Mouse (Mus musculus) lung, postnatal 10 days (tissue): ENCODE data around the gene Prdm16.

Experiments used
- DNase-seq: peaks from one replicate; pipeline ENCODE4 v3.0.0; 2021

Prdm16 gene

GRCm38 (mm10) chr4:154472569-154472968, 164.1 kb downstream of the Prdm16 start:
- DNase-seq = no peak

- DNase-seq = no peak
These were observed 165.1 kb downstream of the Prdm16 start for GRCm38 (mm10) chr4:154471447-154472101.

GRCm38 (mm10) chr4:154466305-154466704, 170.4 kb downstream of the Prdm16 start:
- peak; percentile 39 for DNase-seq

GRCm38 (mm10) chr4:154465123-154465522, 171.6 kb downstream of the Prdm16 start:
- no peak for DNase-seq

GRCm38 (mm10) chr4:154460021-154460420, 176.7 kb downstream of the Prdm16 start:
- DNase-seq = no peak

GRCm38 (mm10) chr4:154457756-154458155, 178.9 kb downstream of the Prdm16 start:
- no peak for DNase-seq

GRCm38 (mm10) chr4:154456265-154456822, 180.3 kb downstream of the Prdm16 start:
- no peak for DNase-seq

- DNase-seq = no peak
These were observed 186.2 kb downstream of the Prdm16 start for GRCm38 (mm10) chr4:154450441-154450840.

DNA sequence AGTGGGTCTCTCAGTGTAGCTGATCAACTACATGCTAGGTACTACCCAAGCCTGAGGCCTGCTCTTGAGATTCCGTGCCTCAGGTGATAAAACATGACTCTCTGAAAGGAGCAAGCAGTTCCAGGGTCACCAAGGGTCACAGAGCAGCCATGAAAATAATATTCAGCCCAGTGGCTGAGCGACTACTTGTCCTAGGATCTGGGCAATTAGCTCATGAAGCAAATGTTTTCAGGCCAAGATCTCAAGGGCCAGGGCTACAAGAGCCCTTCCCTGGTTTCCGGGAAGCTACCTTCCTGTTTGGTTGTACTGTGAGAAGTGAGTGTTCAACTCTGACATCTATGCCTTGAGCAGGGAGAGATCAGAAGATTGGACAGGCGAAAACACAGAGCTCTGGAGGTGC, 186.6 kb downstream of the Prdm16 start:
- no peak for DNase-seq

DNA sequence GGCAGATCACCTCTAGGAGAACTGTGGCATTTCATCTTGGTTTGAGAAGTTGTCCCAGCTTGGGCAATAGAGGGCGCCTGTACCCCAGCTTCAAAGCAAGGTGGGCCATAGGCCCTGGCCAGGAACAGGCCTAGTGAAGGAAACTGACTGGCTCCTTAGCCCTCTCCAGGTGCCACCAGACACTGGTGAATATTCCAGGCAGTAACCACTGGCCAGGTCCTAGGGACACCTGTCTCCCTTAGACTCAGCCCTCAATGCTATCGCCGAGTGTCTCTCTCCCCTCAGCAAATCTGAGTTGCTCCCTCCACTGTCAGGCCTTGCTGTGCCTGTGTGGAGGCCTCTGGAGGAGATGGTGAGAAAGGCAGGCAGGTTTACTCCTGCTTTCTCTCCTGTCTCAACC, 187.3 kb downstream of the Prdm16 start:
- DNase-seq = peak; percentile 58

- no peak for DNase-seq
These were observed 191.0 kb downstream of the Prdm16 start for GRCm38 (mm10) chr4:154445721-154446120.

DNA sequence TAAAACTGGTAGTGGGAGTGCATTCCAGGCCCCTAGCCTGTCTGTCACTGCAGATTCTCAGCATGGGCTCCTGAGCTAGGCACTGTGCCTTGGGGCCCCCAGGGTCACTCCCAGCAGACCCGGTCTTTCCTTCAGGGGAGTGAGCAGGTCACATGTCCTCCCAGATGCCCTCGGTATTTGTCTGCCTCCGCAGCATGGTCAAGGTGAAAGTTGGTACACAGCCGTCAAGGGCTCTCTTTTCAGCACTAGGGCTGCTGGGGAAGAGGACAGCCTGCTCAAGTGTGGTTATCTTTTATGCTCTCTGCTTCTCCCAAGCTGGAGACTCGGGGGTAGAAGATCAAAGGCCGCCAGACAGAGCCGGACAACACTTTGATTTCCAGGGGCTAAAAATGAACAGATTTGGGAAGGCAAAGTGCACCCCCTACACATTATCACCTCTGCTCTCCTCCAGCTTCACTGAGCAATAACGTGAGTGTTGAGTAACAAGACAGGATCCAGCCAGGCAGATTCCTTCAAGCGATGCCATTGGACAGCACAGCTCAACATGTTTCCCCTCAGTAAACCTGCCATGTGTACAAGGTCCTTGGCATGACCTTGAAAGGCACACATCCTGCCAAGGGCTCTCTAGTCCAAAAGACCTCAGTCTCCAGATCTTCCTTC, 193.9 kb downstream of the Prdm16 start:
- DNase-seq = no peak

GRCm38 (mm10) chr4:154439455-154440052, 197.1 kb downstream of the Prdm16 start:
- no peak for DNase-seq

DNA sequence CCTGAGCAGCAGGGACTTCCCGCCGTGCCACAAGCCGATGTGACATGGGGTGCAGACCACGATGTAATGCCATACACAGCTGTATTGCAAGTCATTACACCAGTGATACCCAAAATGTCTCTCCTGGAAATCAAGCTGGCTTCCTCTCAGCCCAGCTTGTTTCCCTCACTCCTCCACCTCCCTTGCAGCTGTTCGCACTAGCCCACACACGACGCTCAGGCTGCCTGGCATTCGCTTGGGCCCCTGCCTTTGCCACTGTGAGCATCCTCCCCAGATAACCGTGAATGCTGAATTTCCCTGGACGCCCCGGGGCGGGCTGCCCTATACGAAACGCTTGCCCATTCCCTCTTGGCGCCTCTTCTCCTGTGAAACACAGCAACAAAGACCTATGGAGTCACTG, 198.1 kb downstream of the Prdm16 start:
- DNase-seq = peak; percentile 7

DNA sequence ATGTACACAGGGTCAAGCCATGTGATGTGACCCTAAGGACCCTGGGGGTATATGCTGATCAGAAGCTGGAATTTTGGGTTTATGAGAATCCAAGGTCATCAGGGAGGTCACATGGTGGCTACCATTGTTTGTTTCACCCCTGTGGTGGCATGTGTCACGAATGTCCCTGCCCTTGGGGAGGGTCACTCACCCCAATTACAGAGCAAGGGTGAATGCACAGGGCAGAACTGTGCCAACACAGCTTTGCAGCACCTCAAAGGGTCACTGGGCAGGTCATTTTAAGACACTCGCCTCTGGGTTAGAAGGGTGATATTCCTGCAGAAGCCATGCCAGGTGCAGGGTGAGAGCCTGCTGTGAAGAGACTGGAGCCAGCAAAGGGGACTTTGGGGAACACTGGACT, 206.9 kb downstream of the Prdm16 start:
- DNase-seq = no peak

- no peak for DNase-seq
These were observed 209.8 kb downstream of the Prdm16 start for GRCm38 (mm10) chr4:154426901-154427300.

- DNase-seq = no peak
These were observed 211.4 kb downstream of the Prdm16 start for GRCm38 (mm10) chr4:154425284-154425683.

GRCm38 (mm10) chr4:154424681-154425080, 212.0 kb downstream of the Prdm16 start:
- DNase-seq = no peak

- DNase-seq = no peak
These were observed 214.2 kb downstream of the Prdm16 start for GRCm38 (mm10) chr4:154422431-154422913.

GRCm38 (mm10) chr4:154420749-154421148, 215.9 kb downstream of the Prdm16 start:
- DNase-seq = no peak

- no peak for DNase-seq
These were observed 216.9 kb downstream of the Prdm16 start for GRCm38 (mm10) chr4:154419766-154420165.

GRCm38 (mm10) chr4:154418993-154419392, 217.7 kb downstream of the Prdm16 start:
- DNase-seq = no peak

DNA sequence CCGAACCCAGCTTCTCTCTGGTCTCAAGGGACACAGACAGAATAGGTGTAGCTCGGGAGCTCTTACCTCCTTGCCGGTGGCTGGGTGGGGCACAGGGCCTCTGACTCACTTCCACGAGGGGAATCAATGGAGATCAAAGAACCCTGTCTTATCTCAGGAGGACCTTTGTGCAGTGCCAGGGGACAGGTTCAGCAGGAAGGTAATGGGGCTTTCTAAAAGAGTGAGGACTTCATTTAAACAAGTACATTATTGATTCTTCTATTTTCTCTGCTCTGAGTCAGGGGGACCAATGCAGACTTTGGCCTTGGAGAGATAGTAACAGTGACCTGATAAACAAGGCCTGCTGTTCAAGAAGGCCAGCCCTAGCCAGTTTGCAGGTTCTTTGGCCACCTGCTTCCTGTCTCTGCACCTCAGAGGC, 218.3 kb downstream of the Prdm16 start:
- no peak for DNase-seq

GRCm38 (mm10) chr4:154416728-154417127, 219.9 kb downstream of the Prdm16 start:
- DNase-seq = no peak
